Mouse (Mus musculus): ENCODE measurements around the gene Cyp4f14. TPM values are rescaled to one million over a fixed set of nuclear protein-coding genes. Genes with fewer than 3 reads are reported as not detected.

Cyp4f14 gene
- polyA plus RNA-seq, 1 experiment from 2014 or later: not detected

Other genes starting within 250 kb of the Cyp4f14 start
- gene Cyp4f15, start 231.7 kb downstream of the Cyp4f14 start, polyA plus RNA-seq (2014; fragmentation: Nextera tagmentation; extraction: Ambion mirVana): not detected in 2 replicates
- gene Zfp871, start 129.1 kb downstream of the Cyp4f14 start, polyA plus RNA-seq (2014; fragmentation: Nextera tagmentation; extraction: Ambion mirVana): 44.8 and 71.6 TPM in 2 replicates
- gene Zfp811, start 107.4 kb downstream of the Cyp4f14 start, polyA plus RNA-seq (2014; fragmentation: Nextera tagmentation; extraction: Ambion mirVana): 2.2 and 2.7 TPM in 2 replicates
- gene Zfp799, start 87.1 kb downstream of the Cyp4f14 start, polyA plus RNA-seq (2014; fragmentation: Nextera tagmentation; extraction: Ambion mirVana): 19.1 and 24.8 TPM in 2 replicates
- gene Zfp870, start 25.7 kb downstream of the Cyp4f14 start, polyA plus RNA-seq (2014; fragmentation: Nextera tagmentation; extraction: Ambion mirVana): 5.8 and 8.9 TPM in 2 replicates
- 8.4 and 10.3 TPM in 2 replicates for gene Cyp4f13, start 30.1 kb upstream of the Cyp4f14 start, polyA plus RNA-seq (2014; fragmentation: Nextera tagmentation; extraction: Ambion mirVana)
- 11.0 and 15.4 TPM in 2 replicates for gene Zfp472, start 48.5 kb upstream of the Cyp4f14 start, polyA plus RNA-seq (2014; fragmentation: Nextera tagmentation; extraction: Ambion mirVana)
- gene Zfp952, start 75.8 kb upstream of the Cyp4f14 start, polyA plus RNA-seq (2014; fragmentation: Nextera tagmentation; extraction: Ambion mirVana): 7.6 and 13.5 TPM in 2 replicates
- 11.9 and 18.5 TPM in 2 replicates for gene Zfp763, start 116.1 kb upstream of the Cyp4f14 start, polyA plus RNA-seq (2014; fragmentation: Nextera tagmentation; extraction: Ambion mirVana)
- gene 4921501E09Rik, start 150.7 kb upstream of the Cyp4f14 start, polyA plus RNA-seq (2014; fragmentation: Nextera tagmentation; extraction: Ambion mirVana): not detected in 2 replicates
- 6.4 TPM in 2 replicates for gene Zfp563, start 172.0 kb upstream of the Cyp4f14 start, polyA plus RNA-seq (2014; fragmentation: Nextera tagmentation; extraction: Ambion mirVana)
- gene Morc2b, start 222.3 kb upstream of the Cyp4f14 start, polyA plus RNA-seq (2014; fragmentation: Nextera tagmentation; extraction: Ambion mirVana): not detected in 2 replicates